Mouse (Mus musculus) spleen, embryonic (tissue): Measurements from ENCODE around the gene Gtpbp1.

Experiments used
- CTCF ChIA-PET: fragments of 350-600 bp; sonication (Branson Sonifier 250); formaldehyde crosslinking; loops from one replicate; lab custom pipeline; 2022; lab: Charles Lee

Gene Gtpbp1

GRCm38 (mm10) chr15:79750266-79750665 is 59.6 kb downstream of the Gtpbp1 start:
- CTCF ChIA-PET: interaction anchor here (0.6 to 1.2 kb wide), 2 partner anchors 10 to 26 kb away, joined by 3 to 8 read pairs; no protein-coding TSS in a partner anchor

GRCm38 (mm10) chr15:79751772-79752171 is 61.1 kb downstream of the Gtpbp1 start:
- CTCF ChIA-PET: interaction anchor here (0.9 to 1.3 kb wide), 2 partner anchors 21 to 80 kb away, joined by 3 to 5 read pairs; no protein-coding TSS in a partner anchor

DNA sequence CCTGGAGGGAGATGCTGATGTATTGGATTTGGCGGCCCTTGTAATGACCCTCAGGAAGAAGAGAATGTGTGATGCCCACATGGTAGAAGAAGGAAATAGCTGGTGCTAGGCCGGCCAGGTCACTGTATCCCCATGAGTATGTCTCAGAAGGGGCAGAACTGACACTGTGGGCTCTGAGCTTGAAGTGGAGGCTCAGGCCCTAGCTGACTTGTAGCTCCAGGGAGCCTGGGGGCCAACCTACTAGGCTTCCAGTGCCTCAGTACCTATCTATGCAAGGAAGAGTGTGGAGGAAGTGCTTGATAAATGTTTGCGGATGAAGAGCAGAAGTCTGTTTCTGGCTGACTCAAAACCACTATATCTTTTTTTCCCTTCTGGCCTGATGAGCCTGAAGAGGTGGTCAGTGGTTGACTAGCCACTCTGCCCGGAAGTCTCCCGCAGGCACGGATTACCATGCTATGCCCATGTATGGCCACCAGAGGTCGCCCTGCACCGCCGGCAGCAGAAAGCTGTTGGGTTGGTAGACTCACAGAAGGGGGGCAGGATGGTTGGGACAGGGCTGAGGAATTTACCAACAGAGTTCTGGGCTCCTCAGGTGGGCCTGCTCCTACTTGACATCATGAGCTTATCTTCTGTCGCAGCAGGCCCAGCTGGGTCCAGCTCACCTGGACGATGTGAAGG is 62.2 kb downstream of the Gtpbp1 start:
- CTCF ChIA-PET: interaction anchor here (0.9 to 1.3 kb wide), 3 partner anchors 20 to 79 kb away, joined by 3 to 5 read pairs (median 4); no protein-coding TSS in a partner anchor

GRCm38 (mm10) chr15:79753420-79753752 is 62.7 kb downstream of the Gtpbp1 start:
- CTCF ChIA-PET: interaction anchor here (0.6 kb wide), 1 partner anchor 55 kb away, joined by 3 read pairs; no protein-coding TSS in a partner anchor

- CTCF ChIA-PET: interaction anchor here (0.6 kb wide), 1 partner anchor 54 kb away, joined by 3 read pairs; no protein-coding TSS in a partner anchor
These were observed 63.2 kb downstream of the Gtpbp1 start for GRCm38 (mm10) chr15:79753873-79754272.

GRCm38 (mm10) chr15:79755176-79755575 is 64.5 kb downstream of the Gtpbp1 start:
- CTCF ChIA-PET: no interaction called here

DNA sequence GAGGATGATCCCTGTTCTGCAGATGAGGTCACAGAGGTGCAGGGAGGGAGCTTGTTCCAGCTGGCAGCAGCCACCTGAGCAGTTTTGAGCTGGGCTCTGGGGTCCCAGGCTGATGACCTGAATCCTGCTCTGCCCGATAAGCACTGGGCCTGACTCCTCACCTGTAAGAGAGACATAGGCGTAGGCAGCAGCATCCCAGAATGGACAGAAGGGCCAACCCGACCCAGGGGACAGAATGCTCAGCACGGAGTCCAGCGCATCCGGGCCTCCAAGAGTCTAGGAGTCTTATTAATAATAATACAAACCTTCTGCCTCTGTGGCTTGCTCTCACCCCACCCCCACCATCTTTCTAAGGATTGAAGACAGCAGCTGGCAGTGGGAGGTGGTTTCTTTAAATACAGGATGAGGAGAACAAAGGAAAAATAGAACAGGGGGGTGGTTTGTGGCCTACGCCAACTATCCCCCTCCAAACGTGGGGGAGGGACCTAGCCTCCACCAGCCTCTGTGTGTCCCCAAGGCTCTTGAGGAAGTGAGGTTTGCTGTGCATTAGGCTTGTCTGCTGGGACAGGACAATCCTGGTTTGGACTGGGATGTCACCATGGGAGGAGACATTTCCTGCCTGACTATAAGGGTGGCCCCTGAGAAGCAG is 65.5 kb downstream of the Gtpbp1 start:
- CTCF ChIA-PET: no interaction called here

- CTCF ChIA-PET: interaction anchor here (0.9 kb wide), 1 partner anchor 305 kb away, joined by 6 read pairs; no protein-coding TSS in a partner anchor
These were observed 66.5 kb downstream of the Gtpbp1 start for GRCm38 (mm10) chr15:79757118-79757517.

GRCm38 (mm10) chr15:79760956-79761355 is 70.3 kb downstream of the Gtpbp1 start:
- CTCF ChIA-PET: no interaction called here

DNA sequence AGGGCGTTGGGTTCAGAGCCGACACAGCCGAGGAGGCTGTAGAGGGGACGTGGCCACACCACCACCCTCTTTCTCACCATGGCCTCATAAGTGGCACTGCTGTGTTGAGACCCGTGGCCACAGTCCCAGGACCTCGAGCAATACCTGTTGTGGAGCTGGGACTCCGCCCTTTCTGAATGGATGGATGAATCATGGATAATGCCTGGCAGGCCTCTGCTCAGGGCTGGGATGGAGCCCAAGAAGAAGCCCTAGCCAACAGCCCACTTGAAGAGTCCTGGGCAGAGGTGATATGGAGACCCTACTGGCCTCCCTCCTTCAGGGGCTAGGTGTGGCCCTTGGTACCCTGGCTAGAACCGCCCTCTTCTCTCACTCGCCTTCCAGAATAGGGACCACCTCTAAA is 72.4 kb downstream of the Gtpbp1 start:
- CTCF ChIA-PET: interaction anchor here (0.5 kb wide), 1 partner anchor 15 kb away, joined by 5 read pairs; no protein-coding TSS in a partner anchor

GRCm38 (mm10) chr15:79763601-79764246 is 73.1 kb downstream of the Gtpbp1 start:
- CTCF ChIA-PET: no interaction called here

- CTCF ChIA-PET: no interaction called here
These were observed 74.1 kb downstream of the Gtpbp1 start for GRCm38 (mm10) chr15:79764539-79765267.

DNA sequence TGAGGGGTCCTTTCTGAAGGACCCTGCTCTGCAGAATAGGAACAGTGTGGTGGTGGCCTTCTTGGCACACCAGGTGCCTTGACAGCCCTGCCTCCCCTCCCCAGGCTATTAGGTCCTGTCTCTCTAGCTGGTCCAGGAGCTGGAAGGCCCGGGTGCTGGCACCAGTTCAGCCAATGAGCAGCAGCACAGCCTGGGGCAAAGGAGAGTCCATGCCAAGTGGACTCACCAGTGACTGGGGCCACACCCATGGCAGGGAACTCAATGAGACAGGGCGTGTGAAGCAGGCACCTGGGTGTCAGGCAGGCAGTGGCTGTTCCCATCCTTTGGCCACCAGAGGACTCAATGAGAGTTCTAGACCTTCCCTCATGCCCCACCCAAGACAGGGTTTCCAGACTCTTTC is 74.7 kb downstream of the Gtpbp1 start:
- CTCF ChIA-PET: no interaction called here

DNA sequence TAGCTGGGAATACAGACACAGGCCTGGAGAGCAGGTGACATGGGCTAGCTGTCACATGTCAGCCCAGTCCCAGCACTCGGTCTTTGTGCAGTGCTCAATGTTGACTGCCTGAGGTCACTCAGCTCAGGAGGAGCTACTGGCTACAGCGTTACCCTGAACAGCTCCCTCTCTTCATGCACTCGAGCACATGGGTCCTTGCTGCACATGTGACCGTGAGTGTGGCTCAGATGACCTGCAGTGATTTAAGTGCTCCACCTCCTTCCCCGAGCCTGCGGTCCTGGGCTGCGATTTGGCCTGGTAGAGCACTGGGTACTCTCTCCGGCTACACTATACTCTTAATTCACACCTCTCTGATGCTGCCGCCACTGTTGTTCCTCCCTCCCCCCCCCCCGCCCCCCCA is 75.5 kb downstream of the Gtpbp1 start:
- CTCF ChIA-PET: interaction anchor here (0.6 kb wide), 1 partner anchor 761 kb away, joined by 6 read pairs; no protein-coding TSS in a partner anchor

DNA sequence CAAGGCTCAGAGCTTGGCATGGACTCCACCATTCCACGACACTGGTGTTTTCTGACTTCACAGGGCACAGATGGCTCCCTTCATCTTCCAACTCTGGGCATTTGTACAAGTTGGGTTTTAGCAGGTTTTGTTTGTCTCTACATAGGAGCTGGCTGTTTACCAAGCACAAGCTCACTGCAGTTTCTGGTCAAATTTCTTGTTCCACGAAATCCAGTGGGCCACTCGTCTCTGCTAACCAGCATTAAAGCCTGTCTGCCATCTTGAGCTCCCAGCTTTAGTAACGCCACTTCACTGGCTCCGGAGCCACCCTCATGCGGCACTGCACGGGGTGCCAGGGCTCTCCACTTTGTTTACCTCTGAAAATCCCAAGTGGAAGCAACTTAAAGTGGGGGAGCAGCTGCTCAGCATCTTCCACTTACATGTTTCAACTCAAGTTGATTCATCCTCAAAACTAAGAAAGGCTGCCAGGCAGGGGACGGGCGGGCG is 76.0 kb downstream of the Gtpbp1 start:
- CTCF ChIA-PET: interaction anchor here (0.6 kb wide), 1 partner anchor 762 kb away, joined by 6 read pairs; no protein-coding TSS in a partner anchor

DNA sequence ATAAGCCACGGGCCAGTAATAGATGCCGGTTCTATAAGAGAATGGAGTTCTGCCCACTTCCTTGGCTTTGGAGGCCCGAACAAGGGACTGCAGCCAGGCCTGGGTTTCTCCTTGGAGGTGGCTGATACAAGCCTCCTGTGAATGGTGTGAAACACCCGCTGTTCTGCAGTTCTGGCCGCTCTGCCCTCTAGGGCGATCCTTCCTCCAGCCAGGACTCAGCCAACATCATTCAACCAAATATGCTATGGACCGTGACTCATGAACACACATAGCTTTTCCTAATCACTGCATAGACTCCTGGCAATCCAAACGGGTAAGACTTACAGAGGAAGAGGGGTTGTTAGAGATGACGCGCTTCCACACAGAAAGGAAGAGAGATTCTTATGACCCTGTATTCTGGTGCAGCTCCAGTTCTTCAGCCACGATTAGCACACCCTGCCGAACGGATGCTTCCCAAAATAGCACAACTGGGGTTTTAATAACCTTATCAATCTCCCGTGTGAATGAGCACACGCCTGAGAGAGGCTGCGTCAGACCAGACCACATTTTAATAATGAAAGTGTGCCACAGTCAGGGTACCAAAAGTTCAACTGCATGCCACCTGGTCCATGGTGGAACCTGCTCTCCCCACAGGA is 76.8 kb downstream of the Gtpbp1 start:
- CTCF ChIA-PET: no interaction called here

GRCm38 (mm10) chr15:79768302-79768701 is 77.7 kb downstream of the Gtpbp1 start:
- CTCF ChIA-PET: interaction anchor here (0.6 kb wide), 1 partner anchor 125 kb away, joined by 3 read pairs; no protein-coding TSS in a partner anchor

DNA sequence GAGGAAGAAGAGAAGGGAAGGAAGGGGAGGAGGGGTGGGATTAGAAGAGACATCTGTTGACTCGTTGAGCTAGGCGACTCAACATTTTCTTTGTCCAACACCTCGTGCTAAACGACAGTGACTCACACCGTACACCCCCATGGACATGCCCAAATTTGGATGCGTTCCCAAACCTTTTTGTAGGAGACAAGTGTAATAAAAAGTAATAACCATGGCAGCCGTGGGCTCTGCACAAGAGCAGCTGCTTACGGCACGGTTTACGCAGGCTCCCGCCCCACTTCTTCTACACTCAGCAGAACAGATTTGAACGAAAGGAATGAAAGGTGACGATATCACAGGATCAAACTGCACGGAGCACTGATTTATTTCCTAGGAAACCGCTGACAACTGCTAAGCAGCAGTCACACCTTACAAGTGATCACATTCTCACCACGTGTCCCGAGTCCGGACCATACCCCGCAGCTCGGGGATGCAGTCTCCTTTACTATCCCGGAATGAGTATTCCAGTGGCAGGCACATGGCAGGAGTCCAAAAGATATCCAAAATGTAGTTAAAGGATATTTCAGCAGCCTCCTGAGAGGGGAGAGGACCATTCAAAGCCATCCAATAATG is 80.1 kb downstream of the Gtpbp1 start:
- CTCF ChIA-PET: no interaction called here
